Mouse (Mus musculus) kidney, adult 2 months (tissue): ENCODE results near the gene Tfap2d. TPM values are rescaled to one million over a fixed set of nuclear protein-coding genes. Genes with fewer than 3 reads are reported as not detected.

Experiments
- DNase-seq: peaks from one replicate; pipeline ENCODE4 v3.0.0; 2021
- H3K27ac ChIP-seq: fragments of 200-500 bp; 2 replicates; pipeline ENCODE4 v1.5.1; 2012; ENCODE audit warnings: low read depth, low read length, control low read depth, inconsistent platforms; ENCODE audit not compliant: insufficient read depth
- H3K27me3 ChIP-seq: fragments of 200-500 bp; replicated peaks from 2 replicates; pipeline ENCODE4 v1.6.1; 2012; ENCODE audit warnings: mild to moderate bottlenecking, moderate library complexity, low read length, inconsistent platforms; ENCODE audit not compliant: control insufficient read depth, insufficient read depth
- H3K36me3 ChIP-seq: fragments of 200-500 bp; 2 replicates; pipeline ENCODE4 v1.6.1; 2012; ENCODE audit warnings: mild to moderate bottlenecking, moderate library complexity, low read length, inconsistent platforms; ENCODE audit not compliant: control insufficient read depth, insufficient read depth
- H3K4me1 ChIP-seq: fragments of 200-500 bp; 2 replicates; pipeline ENCODE4 v1.6.1; 2011; ENCODE audit warnings: low read length; ENCODE audit not compliant: control insufficient read depth, insufficient read depth
- H3K4me3 ChIP-seq: fragments of 200-500 bp; 2 replicates; pipeline ENCODE4 v1.5.1; 2011; ENCODE audit warnings: mild to moderate bottlenecking, low read depth, low read length, control low read depth; ENCODE audit not compliant: insufficient read depth
- CTCF ChIP-seq: fragments of 200-500 bp; conservative IDR thresholded peaks from 2 replicates; pipeline ENCODE4 v1.5.1; 2011; ENCODE audit warnings: low read depth, mild to moderate bottlenecking, control low read depth, low read length, moderate library complexity, mixed read lengths; ENCODE audit not compliant: insufficient read depth, insufficient read length
- POLR2A ChIP-seq: fragments of 200-500 bp; IDR thresholded peaks from one replicate; pipeline ENCODE4 v1.6.1; 2011; ENCODE audit warnings: low read depth, low read length, control low read depth
- WGBS: fragments of 180-500 bp; shearing (Covaris S2); methylation state at CpG from one replicate; pipeline ENCODE4 v1.1.7; 2018; 5-methylcytosine and 5-hydroxymethylcytosine counted together
- polyA plus RNA-seq: library from polyadenylated mRNA; depleted of rRNA; stranded (reverse); fragments of >200 nt; gene quantifications from 2 replicates; pipeline ENCODE4 v1.2.3, GENCODE M21; 2012

Tfap2d gene
- polyA plus RNA-seq, 1 experiment: not detected

- no peaks in the 10 kb centered on the region for H3K4me1 ChIP-seq
- DNase-seq: no peak
- 4% methylated on average over 4 of the region's 4 CpGs for WGBS
- H3K27me3 ChIP-seq: no peaks in the 10 kb centered on the region
- no peak overlapping the region for H3K27ac ChIP-seq
- no peak overlapping the region for H3K4me3 ChIP-seq
- H3K36me3 ChIP-seq: no peaks in the 10 kb centered on the region
- TF ChIP-seq POLR2A: no peak
- TF ChIP-seq CTCF: no peak
Measured at GRCm38 (mm10) chr1:19106401-19106800, 3.6 kb downstream of the Tfap2d start.

DNA sequence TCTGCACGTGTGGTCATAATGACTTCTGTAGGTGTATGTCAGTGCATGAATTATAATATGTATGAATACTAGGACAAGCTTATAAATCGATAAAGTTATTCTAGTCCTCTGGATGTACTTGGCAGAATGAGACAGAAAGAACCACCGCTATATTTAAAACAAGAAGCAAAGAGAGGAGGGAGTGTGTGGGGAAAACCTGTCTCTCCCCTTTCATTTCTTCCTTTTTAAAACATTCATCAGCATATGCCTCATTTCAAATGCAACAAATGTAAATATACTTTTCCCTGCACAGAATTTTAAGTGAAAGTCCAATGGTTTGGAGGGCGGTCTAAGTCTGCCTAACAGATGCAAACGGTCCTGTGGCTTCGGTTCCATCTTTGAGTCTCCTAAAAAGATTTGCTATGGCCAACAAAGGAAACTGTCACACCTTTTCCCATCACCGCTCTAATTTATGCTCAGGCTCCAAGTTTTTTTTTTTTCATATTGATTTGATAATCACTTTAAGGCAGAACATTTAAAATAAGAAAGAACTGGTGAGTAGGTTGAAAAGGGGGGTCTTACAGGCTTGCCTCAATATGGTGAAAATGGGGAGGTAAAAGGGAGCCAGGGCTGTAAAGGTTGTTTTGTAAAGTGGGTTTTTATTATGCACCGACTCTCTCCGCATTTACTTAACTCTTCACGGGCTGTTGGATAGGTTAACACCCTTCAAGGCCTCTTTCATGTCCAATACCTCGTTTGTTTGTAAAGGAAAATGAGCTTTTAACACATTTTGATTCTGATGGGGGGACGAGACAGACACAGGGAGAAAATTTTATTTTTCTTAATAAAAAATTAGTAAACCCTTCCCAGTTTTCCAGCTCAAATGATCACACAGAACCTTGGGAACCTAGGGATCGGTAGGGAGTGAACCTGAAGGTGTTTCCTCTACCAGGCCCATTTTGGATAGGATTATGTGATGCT is 4.3 kb downstream of the Tfap2d start:
- H3K4me3 ChIP-seq: no peak overlapping the region
- H3K4me1 ChIP-seq: no peaks in the 10 kb centered on the region
- H3K27ac ChIP-seq: no peak overlapping the region
- WGBS: under 1% methylated on average over 13 of the region's 13 CpGs
- TF ChIP-seq POLR2A (no peak), CTCF (no peak)
- no peak for DNase-seq
- no peaks in the 10 kb centered on the region for H3K36me3 ChIP-seq
- H3K27me3 ChIP-seq: no peaks in the 10 kb centered on the region

- Histone ChIP-seq H3K36me3 (no peaks in the 10 kb centered on the region), H3K4me3 (no peak overlapping the region), H3K4me1 (no peaks in the 10 kb centered on the region), H3K27ac (no peak overlapping the region), H3K27me3 (no peaks in the 10 kb centered on the region)
- no peak for TF ChIP-seq POLR2A
- TF ChIP-seq CTCF: no peak
- WGBS: 2% methylated on average over 3 of the region's 3 CpGs
- no peak for DNase-seq
Measured at GRCm38 (mm10) chr1:19107801-19108200, 5.0 kb downstream of the Tfap2d start.

DNA sequence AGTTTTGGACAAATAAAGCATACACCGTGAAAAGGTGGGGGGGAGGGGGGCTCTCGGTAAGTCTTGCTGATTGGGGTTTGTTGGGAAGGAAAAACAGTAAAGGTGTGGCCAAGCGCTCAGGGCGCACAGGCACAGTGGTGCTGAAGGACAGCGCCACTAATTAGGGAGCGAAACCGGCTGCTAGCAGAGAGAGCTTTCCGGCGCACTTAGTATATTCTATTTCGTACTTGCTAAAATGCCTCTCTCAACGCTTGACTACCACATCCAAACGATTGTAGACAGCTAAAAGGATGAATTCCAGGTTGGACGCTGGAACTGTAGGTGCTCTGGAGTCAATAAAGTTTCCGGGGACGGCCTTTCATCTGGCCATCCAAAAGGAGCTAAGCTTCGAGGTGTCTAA is 6.9 kb downstream of the Tfap2d start:
- Histone ChIP-seq H3K27ac (no peak overlapping the region), H3K4me1 (no peaks in the 10 kb centered on the region), H3K27me3 (no peaks in the 10 kb centered on the region), H3K36me3 (no peaks in the 10 kb centered on the region), H3K4me3 (no peak overlapping the region)
- peak; percentile 16 for DNase-seq
- 2% methylated on average over 16 of the region's 16 CpGs for WGBS
- TF ChIP-seq CTCF (no peak), POLR2A (no peak)

- Histone ChIP-seq H3K27ac (no peak overlapping the region), H3K4me3 (no peak overlapping the region), H3K4me1 (no peaks in the 10 kb centered on the region), H3K27me3 (no peaks in the 10 kb centered on the region), H3K36me3 (no peaks in the 10 kb centered on the region)
- DNase-seq: no peak
- 1% methylated on average over 5 of the region's 5 CpGs for WGBS
- TF ChIP-seq CTCF (no peak), POLR2A (no peak)
Measured at GRCm38 (mm10) chr1:19110211-19110610, 7.4 kb downstream of the Tfap2d start.

DNA sequence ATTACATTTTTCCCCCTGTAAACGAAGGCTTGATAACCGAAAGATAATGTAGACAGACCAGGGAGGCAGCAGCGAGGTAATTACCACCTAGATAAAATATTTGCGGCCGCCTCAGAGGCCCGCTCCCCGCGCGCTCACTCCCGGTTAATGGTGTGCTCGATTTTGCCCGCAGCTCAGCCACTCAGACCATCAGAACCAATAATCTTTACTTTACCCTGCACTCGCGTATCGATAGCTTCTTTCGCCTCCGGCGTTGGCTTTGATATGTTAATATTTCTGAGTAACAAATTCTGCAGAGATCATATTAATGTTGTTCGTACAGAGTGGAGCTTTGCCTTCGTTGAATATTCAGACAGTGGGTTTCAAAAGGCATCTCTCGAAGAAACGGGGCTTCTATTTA is 8.2 kb downstream of the Tfap2d start:
- WGBS: 1% methylated on average over 22 of the region's 22 CpGs
- H3K27me3 ChIP-seq: no peaks in the 10 kb centered on the region

DNA sequence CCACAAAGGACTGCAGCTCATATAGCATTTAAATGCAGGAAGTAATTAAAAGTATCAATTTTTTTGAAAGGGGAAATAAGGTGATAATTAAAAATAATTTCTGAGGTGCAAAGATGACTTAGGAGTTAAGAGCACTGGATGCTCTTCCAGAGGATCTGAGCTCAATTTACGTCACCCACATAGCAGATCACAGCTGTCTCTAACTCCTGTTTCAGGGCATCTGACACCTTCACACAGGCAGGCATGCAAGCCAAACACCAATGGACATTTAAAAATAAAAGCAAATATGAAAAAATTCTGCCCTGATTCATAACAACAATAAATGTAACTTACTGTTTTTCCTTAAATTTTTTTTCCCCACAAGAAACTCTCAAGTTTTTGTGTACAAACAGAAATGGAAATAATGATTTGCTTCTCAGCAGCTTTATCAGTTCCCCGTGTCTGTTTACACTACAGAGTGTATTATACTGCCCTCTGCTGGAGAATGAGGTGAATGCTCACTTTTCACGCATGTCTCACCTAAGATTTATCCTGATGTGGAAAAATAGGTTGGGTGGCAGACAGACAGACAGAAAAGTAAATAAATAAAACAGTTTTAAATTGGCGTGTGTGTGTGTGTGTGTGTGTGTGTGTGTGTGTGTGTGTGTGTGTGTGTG is 76.0 kb downstream of the Tfap2d start:
- Histone ChIP-seq H3K4me3 (no peak overlapping the region), H3K27me3 (no peaks in the 10 kb centered on the region), H3K4me1 (no peaks in the 10 kb centered on the region), H3K27ac (no peak overlapping the region), H3K36me3 (no peaks in the 10 kb centered on the region)
- TF ChIP-seq POLR2A: no peak
- no peak for TF ChIP-seq CTCF
- WGBS: 4% methylated on average over 4 of the region's 4 CpGs
- DNase-seq: peak; percentile 48

More for the DNA sequence above, 8.2 kb downstream of the Tfap2d start:
- H3K36me3 ChIP-seq: no peaks in the 10 kb centered on the region
- H3K4me1 ChIP-seq: no peaks in the 10 kb centered on the region
- no peak overlapping the region for H3K27ac ChIP-seq
- no peak for DNase-seq
- no peak overlapping the region for H3K4me3 ChIP-seq
- TF ChIP-seq CTCF (no peak), POLR2A (no peak)
